Mouse (Mus musculus): ENCODE measurements at regions not wholly inside any gene's neighbourhood (a gene's known extent, or its start where the extent isn't known, plus 50 kb on each side); places are given as distances from the start of the nearest gene placed in this dataset.

- TF ChIP-seq CTCF (IDR thresholded peaks at IDR 0.05; ENCODE audit: low read depth, low read length) (no peak), GATA2 (IDR thresholded peaks at IDR 0.05; ENCODE audit: borderline replicate concordance, low read depth, low read length) (no peak), TAL1 (conservative IDR thresholded peaks at IDR 0.05; ENCODE audit: low read depth, low read length) (no peak), POLR2AphosphoS5 (IDR thresholded peaks at IDR 0.05; ENCODE audit: insufficient replicate concordance, low read depth, low read length) (no peak)
Observed at GRCm38 (mm10) chr11:79870189-79870588, 92.0 kb downstream of the Utp6 start.

Data from G1E (cell line).